Mouse (Mus musculus): ENCODE measurements at regions not wholly inside any gene's neighbourhood (a gene's known extent, or its start where the extent isn't known, plus 50 kb on each side); places are given as distances from the start of the nearest gene placed in this dataset.

- in situ Hi-C loops (cut with MboI), result no loop called here
Observed at GRCm38 (mm10) chr9:41481611-41482266, 320.2 kb upstream of the Ubash3b start.

- in situ Hi-C loops (cut with MboI), result no loop called here
Observed at GRCm38 (mm10) chr9:41479854-41480749, 318.6 kb upstream of the Ubash3b start.

DNA sequence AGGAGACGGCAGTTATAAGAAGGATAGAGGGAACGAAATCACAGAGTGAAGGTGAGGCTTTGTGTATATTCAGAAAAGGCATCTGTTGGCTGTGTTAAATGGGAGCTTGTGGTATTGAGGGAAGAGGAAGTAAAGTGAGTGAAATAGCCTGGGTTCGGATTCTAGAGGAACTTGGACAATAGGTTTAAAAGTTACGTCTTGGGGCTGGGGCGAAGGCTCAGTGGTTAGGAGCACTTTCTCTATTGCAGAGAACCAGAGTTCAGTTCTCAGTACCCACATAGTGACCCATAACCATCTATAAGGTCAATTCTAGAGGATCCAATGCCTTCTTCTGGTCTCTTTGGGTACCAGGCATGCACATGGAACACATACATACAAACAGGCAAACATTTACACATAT lies 317.6 kb upstream of the Ubash3b start:
- in situ Hi-C loops (cut with MboI), result no loop called here

GRCm38 (mm10) chr9:41478106-41478848 lies 316.8 kb upstream of the Ubash3b start:
- in situ Hi-C loops (cut with MboI), result no loop called here

GRCm38 (mm10) chr9:41475326-41475725 lies 313.8 kb upstream of the Ubash3b start:
- in situ Hi-C loops (cut with MboI), result no loop called here

- in situ Hi-C loops (cut with MboI), result no loop called here
Observed at GRCm38 (mm10) chr9:41474945-41475297, 313.4 kb upstream of the Ubash3b start.

DNA sequence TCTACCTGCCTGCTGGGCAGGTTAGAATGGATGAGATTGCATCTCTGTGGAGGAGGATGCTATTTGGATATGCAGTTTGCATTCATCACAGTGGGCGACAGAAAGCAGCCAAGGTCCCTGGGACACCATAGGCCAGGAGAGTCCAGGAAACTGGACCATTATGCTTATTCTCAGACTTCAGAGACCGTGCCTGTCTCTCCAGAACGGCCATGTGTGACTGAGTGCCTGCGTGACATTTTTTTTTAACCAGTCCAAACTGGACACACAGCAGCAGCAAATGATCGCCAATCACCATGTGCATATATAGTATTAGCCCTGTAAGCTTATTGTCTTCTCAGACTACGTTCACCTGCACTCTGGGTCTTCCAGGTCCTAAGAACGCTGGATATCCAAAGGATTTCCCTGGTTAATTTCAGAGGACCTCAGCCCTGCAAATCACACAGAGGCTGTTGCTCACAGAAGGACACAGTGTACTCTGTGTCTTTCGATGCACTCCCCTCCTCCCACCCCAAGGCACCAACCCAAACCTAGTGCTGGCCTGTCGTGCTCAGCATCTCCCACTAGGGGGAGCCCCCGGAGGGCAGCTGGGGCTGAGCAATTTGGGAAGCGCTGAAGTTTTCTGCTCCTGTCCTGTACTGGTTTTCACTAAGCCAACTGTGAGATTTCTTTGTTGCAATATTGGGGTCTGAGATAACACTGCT lies 312.9 kb upstream of the Ubash3b start:
- in situ Hi-C loops (cut with MboI), result no loop called here

DNA sequence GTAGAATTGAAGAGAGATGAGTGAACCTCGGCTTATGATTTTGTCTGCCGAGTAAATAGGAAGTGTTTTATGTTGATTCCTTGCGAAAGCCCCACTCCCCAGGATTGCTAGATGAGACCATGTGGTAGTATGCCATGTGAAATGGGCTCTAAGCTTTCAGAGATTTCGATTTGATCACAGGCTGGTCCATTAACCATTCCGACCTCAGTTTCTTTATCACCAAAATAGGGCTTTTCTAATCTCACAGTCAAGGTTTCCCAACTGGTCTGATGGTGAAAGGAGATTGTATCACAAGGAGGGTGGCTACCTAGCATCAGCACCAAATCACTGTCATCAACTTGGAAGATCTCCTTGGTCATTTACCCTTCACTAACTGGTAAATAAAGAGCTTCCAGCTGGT lies 312.0 kb upstream of the Ubash3b start:
- in situ Hi-C loops (cut with MboI), result no loop called here

GRCm38 (mm10) chr9:41471345-41471744 lies 309.8 kb upstream of the Ubash3b start:
- in situ Hi-C loops (cut with MboI), result no loop called here

- in situ Hi-C loops (cut with MboI), result no loop called here
Observed at GRCm38 (mm10) chr9:41470010-41470409, 308.5 kb upstream of the Ubash3b start.

DNA sequence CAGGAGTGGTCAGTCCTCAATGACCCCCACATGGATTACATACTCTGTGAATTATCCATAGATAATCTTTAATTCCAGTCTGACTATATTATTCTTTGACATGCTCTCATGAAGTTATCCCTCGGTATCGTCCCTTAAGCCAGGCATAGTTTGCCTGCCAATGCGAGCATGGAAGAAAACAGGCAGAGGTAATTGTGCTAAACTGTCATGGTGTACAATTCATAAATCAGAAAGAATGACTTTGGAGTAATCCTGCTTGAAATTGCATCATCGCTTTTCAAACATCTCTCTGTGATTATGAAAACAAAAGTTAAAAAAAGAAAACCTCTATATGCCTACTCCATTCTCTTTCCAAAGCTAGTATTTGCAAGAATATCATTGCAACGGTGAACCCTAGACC lies 307.9 kb upstream of the Ubash3b start:
- in situ Hi-C loops (cut with MboI), result loop anchor here (10.0 kb wide), 1 partner anchor 245 kb away; no protein-coding TSS in a partner anchor

- in situ Hi-C loops (cut with MboI), result loop anchor here (10.0 kb wide), 1 partner anchor 239 kb away; no protein-coding TSS in a partner anchor
Observed at GRCm38 (mm10) chr9:41464057-41464685, 302.7 kb upstream of the Ubash3b start.

DNA sequence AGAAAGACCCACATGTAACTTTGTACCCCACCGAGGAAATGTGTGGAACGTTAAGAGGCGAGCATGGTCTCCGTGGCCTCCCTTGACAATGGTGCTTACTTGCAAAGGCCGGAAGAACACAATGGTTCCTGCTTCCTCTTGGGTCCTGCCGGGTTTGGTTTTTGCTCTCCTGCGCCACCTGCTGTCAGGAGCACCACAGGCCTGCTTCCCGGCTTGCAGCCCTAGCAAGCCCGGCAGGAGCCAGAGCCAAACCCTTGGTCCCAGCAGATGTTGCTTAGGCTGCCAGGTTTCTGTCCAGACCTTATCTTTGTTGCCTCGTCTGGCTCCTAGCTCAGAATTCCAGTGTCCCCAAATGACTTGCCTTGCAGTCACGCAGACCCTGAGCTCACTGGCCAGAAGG lies 300.2 kb upstream of the Ubash3b start:
- in situ Hi-C loops (cut with MboI), result loop anchor here (10.0 kb wide), 1 partner anchor 237 kb away; no protein-coding TSS in a partner anchor

DNA sequence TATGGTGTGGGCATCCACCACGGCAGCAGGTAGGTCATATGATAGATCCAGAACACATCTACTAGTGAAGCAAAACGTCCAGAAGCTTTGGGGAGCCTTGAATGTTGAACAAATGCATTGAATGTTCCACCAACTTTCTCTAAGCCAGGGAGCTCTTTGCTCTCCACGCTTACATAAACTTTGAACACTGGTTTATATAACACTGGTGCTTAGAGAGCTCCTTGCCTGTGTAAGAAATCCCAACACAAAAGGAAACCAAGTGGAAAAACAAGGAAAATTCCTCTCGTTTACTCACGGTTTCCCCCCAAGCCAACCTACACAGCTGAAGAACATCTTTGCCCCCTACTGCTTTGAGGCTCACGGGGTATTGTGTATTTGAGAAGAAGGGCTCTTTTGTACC lies 299.2 kb upstream of the Ubash3b start:
- in situ Hi-C loops (cut with MboI), result loop anchor here (10.0 kb wide), 1 partner anchor 236 kb away; no protein-coding TSS in a partner anchor

DNA sequence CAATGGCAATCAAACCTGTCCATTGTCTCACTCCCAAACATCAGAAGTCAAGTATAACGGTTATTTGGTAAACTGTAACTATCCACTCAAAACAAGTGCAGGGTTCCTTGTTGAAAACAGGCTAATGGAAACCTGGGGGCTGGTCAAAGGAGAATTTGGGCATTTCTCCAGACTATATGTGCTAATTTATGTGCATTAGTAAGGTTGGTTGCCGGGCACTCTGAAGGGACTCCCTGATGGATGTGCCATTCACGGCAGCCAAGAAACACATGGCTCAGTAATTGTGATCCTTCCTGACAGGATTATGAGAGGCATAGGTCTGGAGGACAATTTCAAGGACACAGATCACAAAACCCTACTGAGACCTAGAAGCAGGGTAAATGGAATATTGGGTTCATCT lies 295.5 kb upstream of the Ubash3b start:
- in situ Hi-C loops (cut with MboI), result no loop called here

GRCm38 (mm10) chr9:41451738-41452137 lies 290.2 kb upstream of the Ubash3b start:
- in situ Hi-C loops (cut with MboI), result no loop called here

DNA sequence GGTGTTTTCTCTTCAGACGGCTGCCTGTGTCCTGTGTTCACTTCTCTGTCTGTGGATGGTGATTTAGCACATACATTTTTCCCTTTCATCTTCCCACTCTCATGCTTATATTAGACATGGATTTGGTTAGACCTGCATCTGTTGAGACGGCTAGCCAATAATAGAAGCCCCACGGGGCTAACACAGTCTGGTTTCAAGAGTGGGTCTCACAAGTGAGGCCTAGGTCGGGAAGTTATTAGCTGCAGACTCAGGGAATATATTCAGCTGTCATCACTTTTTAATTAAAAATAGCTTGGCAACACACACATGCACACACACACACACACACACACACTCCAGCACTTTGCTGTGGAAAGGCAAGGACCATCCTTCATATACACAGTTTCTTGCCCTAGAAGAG lies 287.7 kb upstream of the Ubash3b start:
- in situ Hi-C loops (cut with MboI), result no loop called here

GRCm38 (mm10) chr9:41447902-41448301 lies 286.4 kb upstream of the Ubash3b start:
- in situ Hi-C loops (cut with MboI), result no loop called here

DNA sequence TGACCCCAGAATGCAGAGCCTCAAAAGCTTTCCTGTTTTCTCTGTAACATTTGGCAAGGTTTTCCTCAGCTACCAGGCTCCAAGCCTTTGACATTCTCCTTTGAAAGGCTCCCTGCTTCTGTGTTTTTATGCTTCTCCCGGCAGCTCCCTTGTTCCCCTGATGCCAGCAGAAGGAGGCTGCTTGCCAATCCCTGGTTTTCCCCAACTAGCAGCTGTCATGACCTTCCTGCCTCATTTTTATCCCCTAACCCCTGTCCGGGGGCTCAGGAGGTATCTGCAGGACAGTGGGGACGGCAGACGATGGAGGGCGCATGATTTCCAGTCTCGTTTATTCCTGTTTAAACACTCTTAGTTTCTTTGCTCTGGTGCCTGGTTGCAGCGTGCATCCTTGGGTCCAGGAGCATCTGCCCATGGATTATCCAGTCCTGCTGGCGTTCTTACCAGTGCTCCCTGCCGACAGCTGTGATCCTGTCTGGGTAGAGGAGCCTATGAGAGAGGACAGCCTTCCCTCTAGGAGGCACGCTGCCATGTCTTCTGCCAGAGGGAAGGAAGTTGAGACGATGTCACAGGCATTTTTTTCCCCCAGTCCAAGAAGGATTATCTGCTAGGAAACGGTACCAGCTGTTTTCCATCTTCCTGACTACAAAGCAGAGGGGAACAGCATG lies 285.8 kb upstream of the Ubash3b start:
- in situ Hi-C loops (cut with MboI), result no loop called here

DNA sequence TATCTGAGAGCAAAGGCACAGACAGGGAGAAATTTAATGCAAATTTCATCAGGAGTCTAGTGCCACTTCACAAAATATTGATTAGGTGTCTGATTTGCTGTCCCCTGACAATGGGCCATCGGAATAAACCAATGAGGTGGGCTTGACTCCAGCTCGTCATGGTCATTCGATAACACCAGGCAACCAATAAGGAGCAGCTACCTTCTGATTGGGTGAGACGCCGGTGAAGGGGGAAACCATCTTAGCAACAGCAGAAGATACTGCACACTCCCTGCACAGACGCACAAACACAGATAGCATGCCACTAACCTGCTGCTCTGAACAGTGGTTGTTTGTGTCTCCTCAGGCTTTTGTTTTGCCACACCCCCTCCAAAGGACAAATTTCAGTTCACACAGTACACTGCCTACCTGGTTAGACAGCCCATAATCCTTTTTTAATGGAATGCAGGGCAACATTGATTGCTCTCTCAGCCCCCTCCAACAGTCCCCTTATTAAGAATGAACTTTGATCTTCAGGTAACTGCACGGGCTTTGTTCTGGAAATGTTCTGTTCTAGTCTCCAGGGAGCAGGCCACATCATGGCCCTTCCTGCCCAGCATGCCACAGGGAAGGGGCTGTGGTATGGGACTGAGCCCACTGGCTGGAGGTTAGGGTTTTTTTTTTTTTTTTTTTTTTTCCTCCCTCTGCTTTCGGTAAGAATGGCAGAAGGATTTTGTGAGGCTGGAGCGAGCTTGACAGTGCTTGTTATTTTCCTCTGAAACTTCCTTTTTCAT lies 285.1 kb upstream of the Ubash3b start:
- in situ Hi-C loops (cut with MboI), result no loop called here
